Mouse (Mus musculus) limb, embryonic 15.5 days (tissue): ENCODE results near the gene Slc9a9. TPM values are rescaled to one million over a fixed set of nuclear protein-coding genes. Genes with fewer than 3 reads are reported as not detected.

ENCODE experiments used
- ATAC-seq: fragments of 200-750 bp; cut with Nextera tagmentation; 2 replicates; pipeline ENCODE4 v1.8.0; 2017; ENCODE audit warnings: low read depth, moderate TSS enrichment; ENCODE audit not compliant: insufficient number of reproducible peaks, low FRiP score, low TSS enrichment
- H3K27ac ChIP-seq: fragments of 300-500 bp; sonication (generic); 2 replicates; pipeline ENCODE4 v1.5.1; 2015; ENCODE audit warnings: moderate library complexity, mild to moderate bottlenecking, inconsistent platforms
- H3K27me3 ChIP-seq: fragments of 300-500 bp; sonication (generic); 2 replicates; pipeline ENCODE4 v1.6.1; 2015; ENCODE audit warnings: inconsistent platforms
- H3K36me3 ChIP-seq: fragments of 300-500 bp; sonication (generic); 2 replicates; pipeline ENCODE4 v1.6.1; 2015; ENCODE audit warnings: inconsistent platforms
- H3K4me1 ChIP-seq: fragments of 300-500 bp; sonication (generic); 2 replicates; pipeline ENCODE4 v1.6.1; 2015; ENCODE audit warnings: inconsistent platforms
- H3K4me2 ChIP-seq: fragments of 300-500 bp; sonication (generic); 2 replicates; pipeline ENCODE4 v1.6.1; 2015; ENCODE audit warnings: mild to moderate bottlenecking, inconsistent platforms
- H3K4me3 ChIP-seq: fragments of 300-500 bp; sonication (generic); 2 replicates; pipeline ENCODE4 v1.5.1; 2015; ENCODE audit warnings: mild to moderate bottlenecking, inconsistent platforms
- H3K9ac ChIP-seq: fragments of 300-500 bp; sonication (generic); 2 replicates; pipeline ENCODE4 v1.6.1; 2015; ENCODE audit warnings: inconsistent platforms
- H3K9me3 ChIP-seq: fragments of 300-500 bp; sonication (generic); 2 replicates; pipeline ENCODE4 v1.6.1; 2016; ENCODE audit warnings: inconsistent platforms
- WGBS: fragments of 180-500 bp; shearing (Covaris S2); methylation state at CpG from one replicate; pipeline ENCODE4 v1.1.7; 2015; 5-methylcytosine and 5-hydroxymethylcytosine counted together
- microRNA-seq: library from miRNA; unstranded; fragments of <30 nt; microRNA quantifications from one replicate; pipeline ENCODE4, GENCODE M21; 2016
- polyA plus RNA-seq: library from polyadenylated mRNA; unstranded; fragments of >200 nt; fragmentation: Nextera tagmentation; extraction: Ambion mirVana; gene quantifications from 2 replicates; pipeline ENCODE4 v1.2.1, GENCODE M21; 2015

Slc9a9 gene
- polyA plus RNA-seq, 1 experiment from 2014 or later: 6.1 TPM

DNA sequence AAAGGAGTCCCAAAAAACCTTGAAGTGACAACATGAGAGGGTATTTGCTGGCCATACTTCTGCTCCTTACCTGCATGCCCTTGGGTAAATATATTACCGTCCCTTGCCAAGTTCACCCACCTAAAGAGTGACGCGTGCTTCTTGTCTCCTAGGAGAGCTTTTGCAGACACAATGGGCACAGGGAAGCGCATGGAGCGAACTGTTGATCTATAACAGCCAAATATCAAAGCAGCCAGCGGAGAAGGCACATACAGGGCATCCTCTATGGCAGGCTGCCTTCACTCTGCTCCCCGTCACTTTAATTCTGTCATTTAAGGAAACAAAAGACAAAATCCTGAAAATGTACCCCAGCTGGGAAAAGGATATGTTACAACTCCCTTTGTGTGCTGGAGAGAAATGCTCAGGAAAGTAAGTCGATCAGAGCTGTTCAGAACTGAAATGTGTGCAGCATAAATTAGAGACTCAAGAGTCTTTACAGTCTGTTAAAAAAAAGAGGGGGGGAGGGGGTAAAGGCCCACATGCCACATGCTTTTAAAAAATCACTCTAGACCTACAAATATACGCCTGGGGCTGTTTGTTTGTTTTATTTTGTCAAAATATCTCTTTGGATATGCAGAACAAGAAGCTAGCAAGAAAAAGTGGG, 594.3 kb downstream of the Slc9a9 start:
- WGBS: 63% methylated on average over 9 of the region's 9 CpGs
- H3K9ac ChIP-seq: no peak overlapping the region
- H3K27ac ChIP-seq: no peak overlapping the region
- H3K4me2 ChIP-seq: no peak overlapping the region
- no peaks in the 10 kb centered on the region for H3K27me3 ChIP-seq
- no peaks in the 10 kb centered on the region for H3K4me1 ChIP-seq
- no peak for ATAC-seq
- H3K4me3 ChIP-seq: no peak overlapping the region
- no peaks in the 10 kb centered on the region for H3K9me3 ChIP-seq
- H3K36me3 ChIP-seq: no peaks in the 10 kb centered on the region

DNA sequence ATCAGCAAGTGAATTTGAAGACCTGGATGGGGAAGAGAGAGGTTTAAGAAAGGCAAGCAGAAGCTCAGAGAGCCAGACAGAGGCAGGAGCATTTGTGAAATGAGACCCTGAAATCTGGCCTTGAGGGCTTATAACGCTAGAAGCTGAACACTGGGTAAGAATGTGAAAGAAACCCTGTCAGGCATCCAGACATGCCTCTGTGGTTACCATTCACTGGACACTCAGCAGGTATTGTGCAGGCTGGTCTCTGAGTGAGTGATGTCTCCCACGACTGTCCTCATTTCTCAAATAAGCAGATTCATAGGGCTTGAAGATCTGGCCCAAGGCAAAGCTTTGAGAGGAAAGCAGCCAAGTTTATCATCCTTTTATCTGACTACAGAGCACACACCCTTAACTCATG, 596.5 kb downstream of the Slc9a9 start:
- no peak overlapping the region for H3K27ac ChIP-seq
- WGBS: 50% methylated on average over 2 of the region's 2 CpGs
- no peaks in the 10 kb centered on the region for H3K36me3 ChIP-seq
- no peak overlapping the region for H3K4me2 ChIP-seq
- H3K9ac ChIP-seq: no peak overlapping the region
- H3K4me1 ChIP-seq: no peaks in the 10 kb centered on the region
- no peaks in the 10 kb centered on the region for H3K9me3 ChIP-seq
- no peak overlapping the region for H3K4me3 ChIP-seq
- no peak for ATAC-seq
- no peaks in the 10 kb centered on the region for H3K27me3 ChIP-seq

DNA sequence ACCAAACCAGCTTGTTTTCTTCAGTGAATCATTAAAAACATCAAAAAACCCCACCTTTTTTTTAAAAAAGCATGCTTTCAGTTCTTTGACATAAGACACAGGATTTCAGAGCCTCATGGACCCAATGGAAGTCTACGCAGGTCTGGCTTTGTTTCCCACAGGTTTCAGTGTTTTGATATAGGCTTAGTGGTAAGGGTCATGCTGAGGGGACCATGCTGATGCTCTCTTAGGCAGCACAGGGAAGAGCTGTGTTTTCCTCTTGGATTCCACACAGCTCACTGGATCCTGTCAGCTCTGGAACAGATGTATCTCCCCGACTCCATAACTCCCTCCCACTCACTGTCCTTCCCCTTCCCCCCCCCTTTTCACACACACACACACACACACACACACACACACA, 597.2 kb downstream of the Slc9a9 start:
- 76% methylated on average over 2 of the region's 2 CpGs for WGBS
- H3K36me3 ChIP-seq: no peaks in the 10 kb centered on the region
- no peak overlapping the region for H3K4me3 ChIP-seq
- no peak for ATAC-seq
- no peaks in the 10 kb centered on the region for H3K9me3 ChIP-seq
- H3K9ac ChIP-seq: no peak overlapping the region
- H3K4me1 ChIP-seq: no peaks in the 10 kb centered on the region
- no peak overlapping the region for H3K27ac ChIP-seq
- no peaks in the 10 kb centered on the region for H3K27me3 ChIP-seq
- no peak overlapping the region for H3K4me2 ChIP-seq

DNA sequence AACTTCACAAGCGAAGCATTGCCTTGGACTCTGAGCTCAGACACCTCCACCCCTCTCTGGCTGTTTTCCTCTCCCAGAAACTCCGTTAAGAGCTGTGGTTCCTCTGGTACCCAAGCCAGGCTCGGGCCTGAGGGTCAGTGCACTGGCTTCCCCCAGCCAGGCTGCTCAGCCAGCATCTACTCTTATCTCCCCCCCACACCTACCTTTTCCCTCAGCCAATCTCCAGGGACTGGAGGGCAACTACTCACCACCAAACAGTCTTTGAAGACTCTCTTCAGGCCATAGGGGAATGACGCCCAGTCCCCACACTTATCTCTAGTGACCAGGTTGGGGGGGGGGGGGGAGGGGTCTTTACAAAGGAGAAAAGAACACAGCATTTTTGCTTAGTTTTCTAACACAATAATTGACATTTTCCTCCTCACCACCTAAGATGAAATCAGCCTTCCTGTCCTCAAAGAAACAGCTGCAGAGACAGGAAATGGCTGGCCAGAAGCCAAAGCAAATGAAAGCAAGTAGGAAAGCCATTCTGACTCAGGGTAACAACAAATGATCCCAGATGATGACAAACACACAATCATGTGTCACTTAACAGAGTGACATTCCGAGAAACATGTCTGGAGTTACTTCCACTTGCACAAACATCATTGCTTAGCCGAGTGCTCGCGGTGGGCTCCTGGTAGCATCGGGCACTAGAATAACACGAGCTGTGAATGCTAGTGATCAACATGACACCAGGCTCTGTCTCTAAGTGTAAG, 610.1 kb downstream of the Slc9a9 start:
- no peak overlapping the region for H3K9ac ChIP-seq
- H3K4me1 ChIP-seq: no peaks in the 10 kb centered on the region
- no peaks in the 10 kb centered on the region for H3K9me3 ChIP-seq
- no peaks in the 10 kb centered on the region for H3K27me3 ChIP-seq
- no peak overlapping the region for H3K4me2 ChIP-seq
- no peak for ATAC-seq
- 66% methylated on average over 10 of the region's 10 CpGs for WGBS
- H3K36me3 ChIP-seq: no peaks in the 10 kb centered on the region
- H3K27ac ChIP-seq: no peak overlapping the region
- H3K4me3 ChIP-seq: no peak overlapping the region

Small RNA genes within 50 kb of the gene (microRNA-seq; reads per million reads assigned to microRNA genes)
- gene Mir7656: not detected

Other genes starting within 250 kb of the Slc9a9 start
- gene 1190002N15Rik, start 131.8 kb upstream of the Slc9a9 start, polyA plus RNA-seq: 20.1 and 23.6 TPM in 2 replicates